Mouse (Mus musculus) heart, adult 8-10 months (tissue): Measurements from ENCODE around the gene Maml2. TPM values are rescaled to one million over a fixed set of nuclear protein-coding genes. Genes with fewer than 3 reads are reported as not detected.
A peak's percentile ranks its signal among the peaks of the same experiment; 100 is the strongest.

Source experiments
- DNase-seq: peaks from one replicate; pipeline ENCODE4 v3.0.0; 2022; ENCODE audit warnings: low spot score
- total RNA-seq, 4 experiments: library from RNA; stranded (reverse); gene quantifications; 2 replicates each; pipeline ENCODE4 v1.2.4; 2022

Gene Maml2
- total RNA-seq: 1 to 10 TPM; 5.0 to 6.1 (median 5.2) TPM

- DNase-seq: peak; percentile 54
Observed at GRCm38 (mm10) chr9:13297668-13298512, at the start of gene Maml2. Gene Maml2 (plus strand): TSS chr9:13297957.

GRCm38 (mm10) chr9:13248104-13248503 lies 49.7 kb upstream of the Maml2 start:
- no peak for DNase-seq

- no peak for DNase-seq
Observed at GRCm38 (mm10) chr9:13251251-13251650, 46.5 kb upstream of the Maml2 start.

GRCm38 (mm10) chr9:13256726-13257125 lies 41.0 kb upstream of the Maml2 start:
- DNase-seq: no peak

GRCm38 (mm10) chr9:13258173-13258572 lies 39.6 kb upstream of the Maml2 start:
- DNase-seq: no peak

- DNase-seq: no peak
Observed at GRCm38 (mm10) chr9:13260980-13261379, 36.8 kb upstream of the Maml2 start.

GRCm38 (mm10) chr9:13273219-13273618 lies 24.5 kb upstream of the Maml2 start:
- DNase-seq: no peak

- DNase-seq: no peak
Observed at GRCm38 (mm10) chr9:13287482-13287881, 10.3 kb upstream of the Maml2 start.

- DNase-seq: peak; percentile 89
Observed at GRCm38 (mm10) chr9:13296274-13297121, 1.3 kb upstream of the Maml2 start.

GRCm38 (mm10) chr9:13297122-13297667 lies 562 bp upstream of the Maml2 start:
- peak; percentile 32 for DNase-seq

- peak; percentile 16 for DNase-seq
Observed at GRCm38 (mm10) chr9:13298513-13298878, 739 bp downstream of the Maml2 start.

- peak; percentile 45 for DNase-seq
Observed at GRCm38 (mm10) chr9:13299190-13299589, 1.4 kb downstream of the Maml2 start.

- DNase-seq: peak; percentile 60
Observed at GRCm38 (mm10) chr9:13300041-13300441, 2.3 kb downstream of the Maml2 start.

GRCm38 (mm10) chr9:13300891-13301782 lies 3.4 kb downstream of the Maml2 start:
- peak; percentile 28 for DNase-seq

GRCm38 (mm10) chr9:13302183-13302825 lies 4.5 kb downstream of the Maml2 start:
- DNase-seq: no peak

- DNase-seq: no peak
Observed at GRCm38 (mm10) chr9:13303099-13303771, 5.5 kb downstream of the Maml2 start.

- DNase-seq: peak; percentile 59
Observed at GRCm38 (mm10) chr9:13303976-13304375, 6.2 kb downstream of the Maml2 start.

GRCm38 (mm10) chr9:13306471-13306870 lies 8.7 kb downstream of the Maml2 start:
- no peak for DNase-seq

- DNase-seq: no peak
Observed at GRCm38 (mm10) chr9:13307226-13307625, 9.5 kb downstream of the Maml2 start.

- no peak for DNase-seq
Observed at GRCm38 (mm10) chr9:13308718-13309117, 11.0 kb downstream of the Maml2 start.
